Mouse (Mus musculus): ENCODE results near the gene Cage1.
A peak's percentile ranks its signal among the peaks of the same experiment; 100 is the strongest.

Gene Cage1

GRCm38 (mm10) chr13:38010444-38010910, 26.4 kb downstream of the Cage1 start:
- DNase-seq (ENCODE audit: low read depth in 2 of 2, low spot score in 2 of 2) = peak; percentile 21 to 24

GRCm38 (mm10) chr13:38009721-38010408, 27.0 kb downstream of the Cage1 start:
- peak in 1 of 2 experiments; percentile 1 for DNase-seq (ENCODE audit: low read depth in 2 of 2, low spot score in 2 of 2)

GRCm38 (mm10) chr13:38007972-38008371, 28.9 kb downstream of the Cage1 start:
- DNase-seq (ENCODE audit: low read depth in 2 of 2, low spot score in 2 of 2) = no peak

GRCm38 (mm10) chr13:38002461-38002860, 34.4 kb downstream of the Cage1 start:
- no peak for DNase-seq (ENCODE audit: low read depth in 2 of 2, low spot score in 2 of 2)

- no peak for DNase-seq (ENCODE audit: low read depth in 2 of 2, low spot score in 2 of 2)
Measured at GRCm38 (mm10) chr13:37999713-38000112, 37.2 kb downstream of the Cage1 start.

DNA sequence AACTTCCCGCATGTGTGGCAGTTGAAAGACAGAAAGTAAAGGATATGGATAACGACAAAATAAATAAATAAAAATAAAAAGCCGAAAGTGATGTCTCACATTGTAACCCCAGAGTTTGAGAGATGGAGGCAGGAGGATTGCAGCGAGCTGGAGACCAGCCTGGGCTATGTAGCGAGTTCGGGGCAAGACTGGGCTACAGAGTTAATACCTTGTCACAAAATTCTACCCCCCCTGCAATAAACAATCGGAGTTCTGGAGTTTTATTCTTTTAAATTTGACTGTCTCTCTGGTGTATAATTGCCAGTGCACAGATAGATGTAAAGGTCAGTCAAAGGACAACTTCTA, 42.5 kb downstream of the Cage1 start:
- DNase-seq (ENCODE audit: low read depth in 2 of 2, low spot score in 2 of 2) = no peak

DNA sequence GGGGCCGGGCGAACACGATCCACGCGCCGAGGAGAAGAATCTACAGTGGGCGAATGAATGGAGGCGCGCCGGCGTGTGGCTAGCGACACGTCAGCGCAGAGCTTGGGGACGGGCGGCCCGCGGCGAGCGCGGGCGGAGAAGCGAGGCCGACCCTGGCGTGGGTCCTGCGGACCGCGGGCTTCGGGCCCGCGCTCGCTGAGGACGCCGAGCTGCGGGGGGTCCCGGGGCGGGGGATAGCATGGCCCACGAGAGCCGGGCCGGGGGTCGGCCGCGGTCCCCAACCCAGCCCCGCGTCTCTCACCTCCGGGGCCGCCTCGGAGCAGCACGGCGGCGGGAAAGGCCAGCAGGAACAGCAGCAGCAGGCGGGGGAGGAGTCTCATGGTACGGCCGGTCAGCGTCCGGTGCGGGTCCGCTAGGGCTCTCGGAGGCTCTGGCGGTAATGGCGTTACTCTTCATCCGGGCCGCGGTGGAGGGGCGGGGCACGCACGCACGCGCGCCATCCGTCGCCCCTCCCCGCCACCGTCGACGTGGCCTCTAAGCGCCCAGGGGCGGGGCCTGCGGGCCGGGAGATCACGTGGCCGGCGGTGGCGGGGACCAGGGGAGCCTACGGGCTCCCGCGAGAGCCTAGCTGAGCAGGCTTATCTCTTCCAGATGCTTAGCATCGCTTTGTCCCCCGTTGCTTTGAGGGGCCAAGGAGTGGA, 43.0 kb downstream of the Cage1 start, which contains the start of gene Ssr1:
Gene Ssr1 (minus strand): TSS at position 514 of the 701 bp plus-strand sequence.
- peak; percentile 91 to 92 for DNase-seq (ENCODE audit: low read depth in 2 of 2, low spot score in 2 of 2)

DNA sequence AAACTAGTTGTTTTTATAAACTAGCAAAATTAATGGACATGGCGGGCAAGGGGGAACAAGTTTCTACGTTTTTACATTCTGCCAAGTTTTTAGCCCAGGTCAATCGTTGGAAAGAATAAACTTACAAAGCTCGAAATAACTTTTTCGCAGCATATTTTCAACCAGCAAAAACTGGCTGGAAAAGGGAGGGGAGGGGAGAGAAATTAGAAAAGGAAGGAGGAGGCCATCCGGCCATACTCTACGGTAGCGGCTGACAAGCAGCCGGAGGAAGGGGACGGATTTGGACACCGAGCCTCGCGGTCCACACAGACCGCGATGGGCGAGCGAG, 43.5 kb downstream of the Cage1 start:
- no peak for DNase-seq (ENCODE audit: low read depth in 2 of 2, low spot score in 2 of 2)

DNA sequence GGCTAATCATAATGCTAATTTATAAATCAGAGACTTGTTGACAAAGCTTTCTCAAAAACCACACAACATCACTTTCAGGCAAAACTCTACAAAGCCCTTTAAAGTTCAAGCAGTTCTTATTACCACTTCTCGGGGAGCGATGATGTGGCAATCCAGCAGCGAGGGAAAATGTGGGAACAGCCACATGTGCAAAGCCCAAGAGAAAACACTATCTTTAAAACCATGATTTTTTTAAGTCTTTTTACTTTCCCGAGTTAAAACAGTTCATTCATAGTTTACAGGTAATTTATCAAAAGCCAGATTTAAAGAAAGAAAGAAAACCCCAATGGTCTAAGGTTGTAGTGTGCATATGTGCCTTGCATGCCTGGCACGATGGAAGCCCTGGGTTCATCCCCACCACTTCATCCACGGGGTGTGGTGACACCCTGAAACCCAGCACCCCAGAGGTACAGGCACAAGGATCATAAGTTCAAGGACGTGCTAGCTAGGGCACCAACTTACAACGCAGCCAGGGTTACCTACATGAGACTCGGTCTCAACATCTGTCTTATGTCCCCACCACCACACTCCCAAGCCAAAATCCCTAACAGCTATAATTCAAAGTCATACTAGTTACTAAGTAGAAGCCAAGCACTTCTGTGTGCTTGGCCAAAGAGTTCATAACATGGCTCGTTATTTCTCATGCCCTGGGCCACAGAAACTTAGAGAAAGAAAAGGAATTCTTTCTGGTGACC, 44.1 kb downstream of the Cage1 start:
- no peak for DNase-seq (ENCODE audit: low read depth in 2 of 2, low spot score in 2 of 2)

- DNase-seq (ENCODE audit: low read depth in 2 of 2, low spot score in 2 of 2) = no peak
Measured at GRCm38 (mm10) chr13:37989701-37990100, 47.2 kb downstream of the Cage1 start.

GRCm38 (mm10) chr13:37986166-37986565, 50.7 kb downstream of the Cage1 start:
- no peak for DNase-seq (ENCODE audit: low read depth in 2 of 2, low spot score in 2 of 2)

DNA sequence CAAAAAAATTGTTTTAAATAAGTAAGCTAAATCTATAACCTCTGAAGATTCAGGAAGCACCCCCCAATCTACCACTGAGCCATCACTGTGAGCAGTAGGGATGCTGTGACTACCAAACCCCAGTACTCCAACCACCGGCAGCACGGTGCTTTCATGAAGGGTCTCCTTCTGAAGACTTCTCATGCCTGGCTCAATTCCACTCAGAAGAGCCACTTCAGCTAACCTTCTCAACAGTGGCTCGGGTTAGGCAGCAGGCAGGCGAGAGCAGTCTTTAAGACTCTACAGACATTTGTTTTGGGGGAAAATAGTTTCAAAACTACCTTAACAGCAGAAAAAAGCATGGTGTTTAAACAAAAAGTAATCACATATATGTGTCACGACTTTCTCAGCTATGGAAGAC, 55.8 kb downstream of the Cage1 start:
- DNase-seq (ENCODE audit: low read depth in 2 of 2, low spot score in 2 of 2) = no peak

- DNase-seq (ENCODE audit: low read depth in 2 of 2, low spot score in 2 of 2) = no peak
Measured at GRCm38 (mm10) chr13:37980346-37980745, 56.5 kb downstream of the Cage1 start.

GRCm38 (mm10) chr13:37979506-37979905, 57.4 kb downstream of the Cage1 start:
- no peak for DNase-seq (ENCODE audit: low read depth in 2 of 2, low spot score in 2 of 2)

- DNase-seq (ENCODE audit: low read depth in 2 of 2, low spot score in 2 of 2) = no peak
Measured at GRCm38 (mm10) chr13:37974731-37975130, 62.1 kb downstream of the Cage1 start.

DNA sequence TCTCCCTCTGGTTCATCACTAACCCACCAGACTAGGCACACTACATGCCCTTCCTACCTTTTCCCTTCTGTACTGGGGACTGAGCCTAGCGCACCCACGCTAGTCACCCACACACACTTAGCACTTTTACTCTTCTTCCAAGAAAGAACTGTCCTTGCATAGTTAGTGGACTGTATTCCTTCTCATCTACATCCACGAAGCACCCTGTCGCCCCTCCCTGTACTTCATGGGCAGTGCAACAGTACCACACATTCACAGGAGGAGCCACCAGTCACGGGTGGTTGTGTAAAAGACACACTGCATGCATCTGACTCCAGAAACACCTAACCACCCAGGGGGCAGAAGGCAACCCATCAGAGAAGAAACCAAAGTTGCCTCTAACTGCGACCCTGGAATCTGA, 62.8 kb downstream of the Cage1 start:
- no peak for DNase-seq (ENCODE audit: low read depth in 2 of 2, low spot score in 2 of 2)

GRCm38 (mm10) chr13:37970887-37971530, 65.9 kb downstream of the Cage1 start:
- no peak for DNase-seq (ENCODE audit: low read depth in 2 of 2, low spot score in 2 of 2)

DNA sequence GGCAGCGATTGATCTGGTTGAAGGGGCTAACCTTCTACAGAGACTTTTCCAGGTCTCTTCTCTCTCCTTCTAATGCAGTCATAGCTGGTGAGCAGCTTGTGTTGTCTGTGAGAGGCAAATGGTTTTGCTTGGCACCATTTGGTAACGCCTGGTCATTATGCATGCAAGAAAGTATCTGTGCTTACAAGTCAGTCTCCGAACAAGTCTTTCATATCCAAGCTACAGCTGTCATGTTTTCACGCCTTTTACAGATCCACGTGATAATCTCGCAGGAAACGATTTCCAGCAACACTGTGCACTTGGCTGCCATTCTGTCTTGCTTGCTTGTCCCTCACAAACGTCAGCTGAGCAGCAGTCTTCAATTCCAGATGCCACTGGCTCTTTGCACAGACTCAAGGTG, 66.9 kb downstream of the Cage1 start:
- no peak for DNase-seq (ENCODE audit: low read depth in 2 of 2, low spot score in 2 of 2)

DNA sequence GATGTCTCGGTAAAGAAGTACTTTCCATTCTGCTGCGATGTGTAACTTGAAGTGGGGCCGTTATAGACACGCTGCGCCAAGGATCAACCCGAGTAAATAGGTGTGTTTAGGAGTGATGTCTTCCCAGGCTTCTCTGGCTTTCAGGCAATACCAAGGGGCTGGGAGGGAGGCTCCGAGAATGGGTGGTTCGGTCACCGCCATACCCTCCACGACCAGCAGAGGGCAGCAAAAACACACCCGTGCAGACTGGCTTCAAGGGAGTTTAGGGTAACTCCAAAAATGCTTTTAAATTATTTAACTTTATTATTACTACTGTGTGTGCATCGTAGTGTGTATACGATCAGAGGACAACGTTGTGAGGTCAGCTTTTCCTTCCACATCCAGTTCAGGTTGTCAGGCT, 67.5 kb downstream of the Cage1 start:
- DNase-seq (ENCODE audit: low read depth in 2 of 2, low spot score in 2 of 2) = peak; percentile 80 to 89

GRCm38 (mm10) chr13:37967565-37967964, 69.3 kb downstream of the Cage1 start:
- DNase-seq (ENCODE audit: low read depth in 2 of 2, low spot score in 2 of 2) = no peak

GRCm38 (mm10) chr13:37967052-37967437, 69.8 kb downstream of the Cage1 start:
- no peak for DNase-seq (ENCODE audit: low read depth in 2 of 2, low spot score in 2 of 2)
